Mouse (Mus musculus): Measurements from ENCODE around the gene Cadm1.

DNA sequence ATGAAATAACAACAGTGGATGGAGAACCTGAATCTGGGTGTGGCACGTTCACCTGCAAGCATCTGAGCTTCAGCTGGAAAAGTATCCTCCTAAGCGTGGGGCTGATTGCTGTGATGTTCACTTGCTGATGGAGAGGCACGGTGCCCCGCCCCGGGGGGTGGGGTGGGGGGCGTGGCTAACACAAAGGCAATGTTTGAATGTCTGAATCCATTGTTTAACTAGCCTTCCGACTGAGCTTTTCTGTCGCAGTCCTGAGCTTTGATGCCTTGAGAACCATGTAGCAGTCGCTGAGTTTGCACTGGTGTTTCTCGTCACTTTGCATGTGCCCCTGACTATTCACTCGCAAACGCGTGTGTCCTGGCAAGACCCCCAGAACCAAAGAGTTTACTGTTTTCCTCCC is 298.8 kb downstream of the Cadm1 start:
- TF ChIP-seq E2F4 (IDR thresholded peaks at IDR 0.05; ENCODE audit: insufficient read depth) (no peak), POLR2A (IDR thresholded peaks at IDR 0.05; ENCODE audit: insufficient read length, low read depth) (no peak), CEBPB (IDR thresholded peaks at IDR 0.05; ENCODE audit: insufficient read depth, poor library complexity, severe bottlenecking) (no peak), TCF12 (IDR thresholded peaks at IDR 0.05; ENCODE audit: insufficient read depth, poor library complexity, severe bottlenecking) (no peak), REST (IDR thresholded peaks at IDR 0.05; ENCODE audit: insufficient read depth, insufficient read length) (no peak), USF1 (IDR thresholded peaks at IDR 0.05; ENCODE audit: low read depth) (no peak), MYOG (IDR thresholded peaks at IDR 0.05; ENCODE audit: control insufficient read depth in 1 of 3, insufficient read depth in 1 of 3, insufficient read length in 2 of 3, low read depth in 2 of 3) (no peak), MAX (IDR thresholded peaks at IDR 0.05; ENCODE audit: low read depth) (no peak), POLR2AphosphoS2 (IDR thresholded peaks at IDR 0.05; ENCODE audit: insufficient read length, low read depth) (no peak), MYOD1 (IDR thresholded peaks at IDR 0.05; ENCODE audit: control insufficient read depth in 1 of 3, insufficient read length in 2 of 3, low read depth in 2 of 3) (no peak), SRF (IDR thresholded peaks at IDR 0.05; ENCODE audit: control insufficient read depth, insufficient read length, low read depth) (no peak)
